Mouse (Mus musculus): Measurements from ENCODE around the gene Bspry. TPM values are rescaled to one million over a fixed set of nuclear protein-coding genes. Genes with fewer than 3 reads are reported as not detected.
"Not testable (repeated sequence)": the region's sequence is repeated elsewhere in the genome, so short reads cannot be mapped to it uniquely, and the experiment has no call there.

Gene Bspry
- polyA plus RNA-seq, 1 experiment from 2014 or later = 2.6 TPM

- H3K36me3 ChIP-seq (replicated peaks) = peaks cover 20% of the 10 kb centered on the region
- H3K27ac ChIP-seq (replicated peaks) = no peak overlapping the region
- H3K4me3 ChIP-seq = no peak overlapping the region
- DNase-seq (ENCODE audit: low spot score) = no peak
- H3K4me1 ChIP-seq = no peaks in the 10 kb centered on the region
- H3K9me3 ChIP-seq = no peaks in the 10 kb centered on the region
- no peaks in the 10 kb centered on the region for H3K27me3 ChIP-seq (replicated peaks; ENCODE audit: low read depth, poor library complexity, severe bottlenecking)
- 92% methylated on average over 8 of the region's 8 CpGs for WGBS
Observed at GRCm38 (mm10) chr4:62460348-62460747, 19.5 kb upstream of the Bspry start.

- no peak overlapping the region for H3K27ac ChIP-seq (replicated peaks)
- no peaks in the 10 kb centered on the region for H3K9me3 ChIP-seq
- no peaks in the 10 kb centered on the region for H3K27me3 ChIP-seq (replicated peaks; ENCODE audit: low read depth, poor library complexity, severe bottlenecking)
- no peaks in the 10 kb centered on the region for H3K4me1 ChIP-seq
- no peak for DNase-seq (ENCODE audit: low spot score)
- peaks cover 20% of the 10 kb centered on the region for H3K36me3 ChIP-seq (replicated peaks)
- WGBS = 87% methylated on average over 2 of the region's 2 CpGs
- H3K4me3 ChIP-seq = no peak overlapping the region
Observed at GRCm38 (mm10) chr4:62463124-62463523, 16.7 kb upstream of the Bspry start.

- no peak for DNase-seq (ENCODE audit: low spot score)
- no peaks in the 10 kb centered on the region; the same call in 1 of the 2 replicates for H3K36me3 ChIP-seq (replicated peaks)
- no peaks in the 10 kb centered on the region; the same call in 1 of the 2 replicates for H3K27me3 ChIP-seq (replicated peaks; ENCODE audit: low read depth, poor library complexity, severe bottlenecking)
- peaks cover 9% of the 10 kb centered on the region for H3K4me1 ChIP-seq
- H3K4me3 ChIP-seq = no peak overlapping the region
- H3K27ac ChIP-seq (replicated peaks) = no peak overlapping the region
- 92% methylated on average over 1 of the region's 1 CpGs for WGBS
- no peaks in the 10 kb centered on the region for H3K9me3 ChIP-seq
Observed at GRCm38 (mm10) chr4:62468158-62468557, 11.7 kb upstream of the Bspry start.

GRCm38 (mm10) chr4:62470598-62471051 is 9.2 kb upstream of the Bspry start, which contains the start of gene Wdr31:
Gene Wdr31 (minus strand): TSS chr4:62470896.
- Histone ChIP-seq H3K4me3 (peak within 1 kb of the TSS; percentile 77), H3K9me3 (no peaks in the 10 kb centered on the region), H3K27ac (replicated peaks) (peak within 1 kb of the TSS; percentile 83), H3K27me3 (replicated peaks; ENCODE audit: low read depth, poor library complexity, severe bottlenecking) (no peaks in the 10 kb centered on the region; the same call in 1 of the 2 replicates), H3K36me3 (replicated peaks) (no peaks in the 10 kb centered on the region; the same call in 1 of the 2 replicates), H3K4me1 (peaks cover 9% of the 10 kb centered on the region)
- WGBS = under 1% methylated on average over 30 of the region's 30 CpGs
- DNase-seq (ENCODE audit: low spot score) = peak; percentile 89

- peaks cover 8% of the 10 kb centered on the region; the same call in 1 of the 2 replicates for H3K27me3 ChIP-seq (replicated peaks; ENCODE audit: low read depth, poor library complexity, severe bottlenecking)
- H3K36me3 ChIP-seq (replicated peaks) = no peaks in the 10 kb centered on the region; the same call in 1 of the 2 replicates
- WGBS = 97% methylated on average over 2 of the region's 2 CpGs
- no peak overlapping the region for H3K27ac ChIP-seq (replicated peaks)
- H3K4me3 ChIP-seq = no peak overlapping the region
- no peaks in the 10 kb centered on the region for H3K9me3 ChIP-seq
- peaks cover 9% of the 10 kb centered on the region for H3K4me1 ChIP-seq
- no peak for DNase-seq (ENCODE audit: low spot score)
Observed at GRCm38 (mm10) chr4:62472071-62472470, 7.8 kb upstream of the Bspry start.

GRCm38 (mm10) chr4:62475131-62475530 is 4.7 kb upstream of the Bspry start:
- H3K36me3 ChIP-seq (replicated peaks) = no peaks in the 10 kb centered on the region
- DNase-seq (ENCODE audit: low spot score) = no peak
- H3K9me3 ChIP-seq = no peaks in the 10 kb centered on the region
- H3K27ac ChIP-seq (replicated peaks) = no peak overlapping the region
- H3K4me1 ChIP-seq = peaks cover 13% of the 10 kb centered on the region
- no peak overlapping the region for H3K4me3 ChIP-seq
- 82% methylated on average over 2 of the region's 2 CpGs for WGBS
- peaks cover 33% of the 10 kb centered on the region for H3K27me3 ChIP-seq (replicated peaks; ENCODE audit: low read depth, poor library complexity, severe bottlenecking)

GRCm38 (mm10) chr4:62475793-62476192 is 4.1 kb upstream of the Bspry start:
- H3K27ac ChIP-seq (replicated peaks) = no peak overlapping the region
- no peak overlapping the region for H3K4me3 ChIP-seq
- 93% methylated on average over 6 of the region's 6 CpGs for WGBS
- DNase-seq (ENCODE audit: low spot score) = no peak
- no peaks in the 10 kb centered on the region for H3K9me3 ChIP-seq
- peaks cover 10% of the 10 kb centered on the region for H3K4me1 ChIP-seq
- H3K36me3 ChIP-seq (replicated peaks) = no peaks in the 10 kb centered on the region
- H3K27me3 ChIP-seq (replicated peaks; ENCODE audit: low read depth, poor library complexity, severe bottlenecking) = peaks cover 40% of the 10 kb centered on the region

- DNase-seq (ENCODE audit: low spot score) = no peak
- 83% methylated on average over 6 of the region's 6 CpGs for WGBS
- Histone ChIP-seq H3K4me1 (peaks cover 9% of the 10 kb centered on the region), H3K9me3 (no peaks in the 10 kb centered on the region), H3K27me3 (replicated peaks; ENCODE audit: low read depth, poor library complexity, severe bottlenecking) (peaks cover 58% of the 10 kb centered on the region), H3K4me3 (no peak overlapping the region), H3K27ac (replicated peaks) (no peak overlapping the region), H3K36me3 (replicated peaks) (no peaks in the 10 kb centered on the region)
Observed at GRCm38 (mm10) chr4:62477542-62478244, 2.2 kb upstream of the Bspry start.

- not testable (repeated sequence) for H3K36me3 ChIP-seq (replicated peaks); H3K4me1 ChIP-seq; H3K9me3 ChIP-seq; DNase-seq (ENCODE audit: low spot score); H3K27ac ChIP-seq (replicated peaks)
- 12% methylated on average over 11 of the region's 11 CpGs for WGBS
- Histone ChIP-seq H3K27me3 (replicated peaks; ENCODE audit: low read depth, poor library complexity, severe bottlenecking) (peaks cover 58% of the 10 kb centered on the region), H3K4me3 (peak overlapping the region; percentile 61)
Observed at GRCm38 (mm10) chr4:62479593-62479936, 288 bp upstream of the Bspry start.

- no peaks in the 10 kb centered on the region for H3K36me3 ChIP-seq (replicated peaks)
- no peak overlapping the region for H3K4me3 ChIP-seq
- H3K4me1 ChIP-seq = peaks cover 9% of the 10 kb centered on the region
- DNase-seq (ENCODE audit: low spot score) = no peak
- no peak overlapping the region for H3K27ac ChIP-seq (replicated peaks)
- H3K27me3 ChIP-seq (replicated peaks; ENCODE audit: low read depth, poor library complexity, severe bottlenecking) = peaks cover 58% of the 10 kb centered on the region
- H3K9me3 ChIP-seq = no peaks in the 10 kb centered on the region
- 51% methylated on average over 10 of the region's 10 CpGs for WGBS
Observed at GRCm38 (mm10) chr4:62480709-62481605, 1.1 kb downstream of the Bspry start.

GRCm38 (mm10) chr4:62484928-62485327 is 5.1 kb downstream of the Bspry start:
- Histone ChIP-seq H3K4me1 (peaks cover 20% of the 10 kb centered on the region), H3K36me3 (replicated peaks) (no peaks in the 10 kb centered on the region), H3K4me3 (no peak overlapping the region), H3K27ac (replicated peaks) (no peak overlapping the region), H3K27me3 (replicated peaks; ENCODE audit: low read depth, poor library complexity, severe bottlenecking) (peaks cover 27% of the 10 kb centered on the region), H3K9me3 (no peaks in the 10 kb centered on the region)
- no peak for DNase-seq (ENCODE audit: low spot score)
- WGBS = 86% methylated on average over 3 of the region's 3 CpGs

- WGBS = 88% methylated on average over 8 of the region's 8 CpGs
- no peak for DNase-seq (ENCODE audit: low spot score)
- Histone ChIP-seq H3K27ac (replicated peaks) (no peak overlapping the region), H3K4me3 (no peak overlapping the region), H3K27me3 (replicated peaks; ENCODE audit: low read depth, poor library complexity, severe bottlenecking) (peaks cover 20% of the 10 kb centered on the region), H3K36me3 (replicated peaks) (no peaks in the 10 kb centered on the region), H3K9me3 (no peaks in the 10 kb centered on the region), H3K4me1 (peaks cover 15% of the 10 kb centered on the region)
Observed at GRCm38 (mm10) chr4:62485450-62486161, 5.8 kb downstream of the Bspry start.
